Mouse (Mus musculus) small intestine, adult 2 months (tissue): ENCODE results near the gene Gnpnat1.

Experiments
- CTCF ChIP-seq: fragments of 200-500 bp; IDR thresholded peaks from 2 replicates; pipeline ENCODE4 v1.5.1; 2012; ENCODE audit warnings: low read depth, mild to moderate bottlenecking, control low read depth, inconsistent platforms, low read length, moderate library complexity, mixed read lengths; ENCODE audit not compliant: insufficient replicate concordance, insufficient read length; ENCODE audit errors: extremely low read depth
- POLR2A ChIP-seq: fragments of 200-500 bp; IDR thresholded peaks from 2 replicates; pipeline ENCODE4 v1.6.1; 2012; ENCODE audit warnings: low read depth, mild to moderate bottlenecking, control low read depth, inconsistent platforms, low read length, moderate library complexity

DNA sequence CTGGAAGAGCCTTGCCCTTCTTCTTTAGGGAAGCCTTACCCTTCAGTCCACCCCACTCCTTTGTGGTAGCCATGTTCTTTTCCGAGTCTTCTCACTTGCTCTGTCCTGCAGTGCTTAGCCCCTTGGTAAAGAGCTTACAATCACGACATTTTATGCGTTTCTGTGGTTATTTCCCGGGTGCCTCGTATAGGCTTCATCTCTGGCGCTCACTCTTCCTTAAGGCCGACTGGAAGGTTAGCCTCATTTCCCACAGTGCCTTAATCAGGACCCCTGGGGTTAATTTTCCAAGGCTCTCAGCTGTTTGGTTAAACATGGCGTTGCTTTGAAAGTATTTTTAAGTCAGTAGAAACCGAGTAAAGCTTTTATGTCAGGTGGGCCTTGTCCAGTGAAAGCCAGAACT, 34.7 kb upstream of the Gnpnat1 start:
- no peak for TF ChIP-seq POLR2A
- TF ChIP-seq CTCF: no peak
